Mouse (Mus musculus) thymus, postnatal 36 days (tissue): ENCODE measurements around the gene Usp10.

ENCODE experiments used
- DNase-seq, 2 experiments: peaks; one replicate each; pipeline ENCODE4 v3.0.0; 2022; ENCODE audit warnings: mixed read lengths in 2 of 2

Gene Usp10

GRCm38 (mm10) chr8:119916237-119916892 is 6.2 kb downstream of the Usp10 start:
- DNase-seq = no peak

DNA sequence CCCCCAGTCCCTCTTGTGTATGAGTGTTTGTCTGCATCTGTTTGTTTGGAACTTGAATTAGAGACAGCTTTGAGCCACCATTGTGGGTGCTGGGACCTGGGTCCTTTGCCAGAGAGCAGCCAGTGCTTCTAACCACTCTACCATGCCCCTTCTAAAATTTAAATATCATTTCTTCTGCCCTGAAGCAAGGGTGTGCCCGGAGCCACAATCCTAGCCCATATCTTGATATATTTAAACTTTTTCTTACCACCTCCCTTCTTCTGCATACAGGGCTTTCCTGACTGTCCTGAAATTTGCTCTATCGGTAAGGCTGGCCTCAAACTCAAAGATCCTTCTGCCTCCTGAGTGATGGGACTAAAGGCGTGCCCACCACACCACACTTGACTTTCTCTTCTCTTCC is 7.3 kb downstream of the Usp10 start:
- DNase-seq = no peak

DNA sequence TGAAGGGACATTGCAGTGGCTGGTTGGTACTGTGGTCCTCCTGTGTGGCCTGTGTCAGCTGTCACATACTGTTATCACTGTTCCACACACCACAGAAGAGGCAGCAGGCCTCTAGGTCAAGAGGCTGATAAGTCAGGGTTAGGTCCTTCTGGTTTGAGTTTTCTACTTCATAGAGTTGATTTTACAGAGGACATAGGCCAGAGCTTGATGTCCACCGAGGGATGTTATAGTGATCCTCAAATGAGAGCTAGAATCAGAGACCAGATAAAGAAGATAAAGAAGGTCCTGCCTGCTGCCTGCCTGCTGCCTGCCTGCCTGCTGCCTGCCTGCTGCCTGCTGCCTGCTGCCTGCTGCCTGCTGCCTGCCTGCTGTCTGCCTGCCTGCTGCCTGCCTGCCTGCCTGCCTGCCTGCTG is 8.0 kb downstream of the Usp10 start:
- no peak for DNase-seq

DNA sequence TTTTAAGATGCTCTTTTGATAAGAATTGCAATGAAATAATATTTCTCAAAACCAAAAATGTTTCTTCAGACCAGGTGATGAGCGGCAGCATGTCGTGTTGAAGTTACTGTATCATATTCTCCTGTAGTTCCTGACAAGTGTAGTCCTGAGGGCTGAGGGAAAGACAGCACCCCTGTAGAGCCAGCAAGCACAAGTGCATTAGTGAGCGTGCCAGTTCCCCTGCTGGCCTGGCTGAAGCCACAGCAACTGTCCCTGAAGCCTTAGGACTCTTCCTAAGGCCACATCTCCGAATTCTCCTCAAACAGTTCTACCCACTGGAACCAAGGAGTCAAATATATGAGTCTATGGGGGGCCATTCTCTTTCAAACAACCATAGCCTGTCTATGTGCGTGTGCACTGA is 13.1 kb downstream of the Usp10 start:
- no peak for DNase-seq

GRCm38 (mm10) chr8:119925428-119925827 is 15.3 kb downstream of the Usp10 start:
- no peak for DNase-seq

DNA sequence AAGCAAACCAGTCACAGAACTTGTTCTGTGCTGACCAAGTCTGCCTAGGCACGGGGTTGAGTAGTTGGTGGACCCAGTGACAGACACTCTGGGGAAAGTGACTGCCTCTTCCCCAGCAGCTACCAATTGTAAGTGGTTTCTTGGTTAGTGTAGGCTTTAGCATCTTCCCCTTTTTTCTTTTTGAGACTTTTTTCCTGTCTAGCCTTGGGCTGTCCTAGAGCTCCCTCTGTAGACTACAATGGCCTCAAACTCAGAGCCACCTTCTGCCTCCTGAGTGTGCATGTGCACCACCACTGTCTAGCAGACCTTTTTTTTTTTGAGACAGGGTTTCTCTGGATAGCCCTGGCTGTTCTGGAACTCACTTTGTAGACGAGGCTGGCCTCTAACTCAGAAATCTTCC is 16.3 kb downstream of the Usp10 start:
- DNase-seq = peak; percentile 27 to 48

DNA sequence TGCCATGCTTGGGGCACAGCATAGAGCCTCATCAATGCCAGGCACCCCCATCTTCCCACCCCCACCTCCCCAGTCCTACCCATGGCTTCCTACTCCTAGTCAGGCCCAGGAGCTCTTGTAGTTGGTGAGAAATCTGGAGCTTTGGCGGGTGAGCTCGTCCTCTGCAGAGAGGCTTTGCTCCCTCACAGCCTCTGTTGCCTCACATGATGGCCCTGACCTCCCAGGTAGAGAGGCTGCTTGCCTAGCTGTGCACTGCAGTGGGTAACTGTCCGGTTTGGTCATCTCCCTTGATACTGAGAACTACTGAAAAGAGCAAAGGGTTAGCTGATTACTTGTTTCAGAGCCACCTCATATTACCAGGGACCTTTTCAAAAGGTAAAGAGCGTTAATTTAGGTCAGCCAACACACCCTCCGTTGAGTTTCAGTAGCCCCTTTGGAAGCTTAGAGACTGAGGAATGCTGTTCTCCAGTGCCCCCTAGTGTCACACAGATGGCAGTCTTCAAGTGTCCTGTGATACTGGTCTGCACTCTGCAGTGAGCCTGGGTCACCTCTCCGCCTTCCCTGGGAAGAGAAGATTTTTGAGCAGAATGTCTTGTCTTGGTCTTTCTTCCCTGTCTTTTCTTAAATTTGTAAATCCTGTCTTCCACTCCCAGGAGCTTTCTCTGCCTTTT is 17.4 kb downstream of the Usp10 start:
- peak; percentile 23 to 27 for DNase-seq

DNA sequence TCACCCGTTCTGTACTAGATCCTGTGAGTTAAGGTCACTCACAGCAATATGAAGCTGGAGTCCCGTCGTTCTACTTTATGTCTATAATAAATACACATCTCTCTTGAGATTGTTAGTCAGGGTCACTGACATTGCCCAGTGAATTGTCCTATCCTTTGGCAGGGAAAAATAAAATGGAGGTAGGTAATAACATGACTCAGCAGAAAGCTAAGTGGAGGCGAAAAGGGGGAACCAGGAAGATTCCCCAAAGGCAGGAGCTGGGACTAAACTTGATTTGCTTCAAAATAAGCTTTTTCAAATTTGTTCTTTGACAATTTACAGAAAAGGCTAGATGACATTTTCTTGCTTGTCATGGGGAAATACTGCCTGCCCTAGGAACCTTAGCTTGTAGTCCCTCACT is 21.2 kb downstream of the Usp10 start:
- DNase-seq = no peak

- DNase-seq = no peak
These were observed 23.5 kb downstream of the Usp10 start for GRCm38 (mm10) chr8:119933681-119934080.

DNA sequence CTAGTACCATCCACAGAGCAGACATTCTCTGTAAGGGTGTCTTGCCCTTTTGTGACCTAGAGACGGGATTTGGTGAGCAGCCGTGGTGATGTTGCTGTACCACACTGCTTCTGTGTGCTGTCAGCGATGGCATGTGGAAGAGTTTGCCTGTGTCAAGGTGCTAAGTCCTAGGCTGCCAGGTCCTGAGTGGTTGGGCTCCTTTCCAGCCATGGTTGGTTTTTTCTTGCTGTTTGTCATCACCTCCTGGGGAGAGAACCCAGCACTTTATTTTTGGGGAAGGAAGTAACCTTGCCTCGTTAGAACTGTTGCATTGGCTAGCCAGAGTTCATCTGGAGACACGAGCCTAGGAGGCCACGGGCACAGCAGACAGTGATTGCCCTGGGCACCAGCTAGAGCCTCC is 25.4 kb downstream of the Usp10 start:
- no peak for DNase-seq

DNA sequence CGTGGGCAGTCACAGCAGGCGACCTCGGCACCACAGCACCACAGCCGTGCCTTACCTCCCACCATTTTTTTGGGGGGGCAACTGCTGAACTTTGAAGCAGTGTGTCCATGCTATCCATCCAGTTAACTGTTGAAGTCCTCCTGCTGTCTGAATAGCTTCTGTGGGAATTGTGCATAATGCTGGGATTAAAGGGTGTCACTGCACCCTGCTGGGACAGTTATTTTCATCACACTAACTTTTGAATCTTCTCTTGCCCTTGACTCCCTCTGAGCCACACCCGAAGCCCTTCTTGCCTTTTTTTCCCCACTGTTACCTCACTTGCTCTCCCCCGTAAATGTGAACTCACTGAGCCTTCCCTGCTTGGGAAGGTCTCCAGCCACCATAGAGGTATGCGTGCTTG is 28.3 kb downstream of the Usp10 start:
- no peak for DNase-seq

GRCm38 (mm10) chr8:119939336-119939735 is 29.2 kb downstream of the Usp10 start:
- no peak for DNase-seq

DNA sequence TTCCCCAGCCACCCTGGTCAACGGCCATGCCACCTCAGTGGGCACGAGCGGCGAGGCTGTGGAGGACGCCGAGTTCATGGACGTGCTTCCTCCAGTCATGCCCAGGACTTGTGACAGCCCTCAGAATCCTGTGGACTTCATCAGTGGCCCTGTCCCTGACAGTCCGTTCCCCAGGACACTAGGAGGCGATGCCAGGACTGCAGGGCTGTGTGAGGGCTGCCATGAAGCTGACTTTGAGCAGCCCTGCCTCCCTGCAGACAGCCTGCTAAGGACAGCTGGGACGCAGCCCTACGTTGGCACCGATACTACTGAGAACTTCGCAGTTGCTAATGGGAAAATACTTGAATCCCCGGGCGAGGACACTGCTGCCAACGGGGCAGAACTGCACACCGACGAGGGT is 31.3 kb downstream of the Usp10 start:
- no peak for DNase-seq

- DNase-seq = no peak
These were observed 33.5 kb downstream of the Usp10 start for GRCm38 (mm10) chr8:119943616-119944015.

DNA sequence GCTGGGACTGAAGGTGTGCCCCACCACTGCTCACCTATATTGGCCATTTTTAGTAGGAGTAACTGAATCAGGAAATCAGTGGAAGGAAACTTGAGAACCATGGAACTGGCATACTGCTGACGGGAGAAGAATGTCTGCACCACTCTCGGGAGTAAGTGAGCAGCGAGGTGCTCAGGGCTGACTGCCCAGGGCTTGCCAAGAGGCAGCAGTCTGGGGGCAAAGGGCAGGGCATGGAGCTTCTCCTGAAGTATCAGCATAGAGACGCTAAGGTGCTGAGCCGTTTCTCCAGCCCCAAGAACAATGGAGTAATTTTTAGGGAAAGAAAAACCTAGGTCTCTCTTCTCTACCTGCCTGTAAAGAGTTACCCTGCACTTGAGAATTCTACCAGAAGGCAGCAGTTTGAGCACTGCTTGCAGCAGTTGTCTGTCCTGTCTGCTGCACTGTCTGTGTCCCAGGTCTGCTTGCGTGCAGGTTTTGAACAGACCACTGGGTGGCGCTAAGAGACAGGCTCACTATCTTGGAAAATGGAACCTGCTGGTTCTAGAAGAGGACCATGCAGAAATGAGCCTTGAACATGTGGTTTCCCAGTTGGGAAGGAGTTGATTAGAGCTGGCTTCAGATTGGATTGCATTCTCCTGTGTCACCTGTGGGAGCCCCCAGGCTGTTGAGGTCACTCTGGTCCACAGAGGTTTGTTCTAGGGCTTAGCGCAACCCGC is 34.1 kb downstream of the Usp10 start:
- peak; percentile 66 to 74 for DNase-seq

DNA sequence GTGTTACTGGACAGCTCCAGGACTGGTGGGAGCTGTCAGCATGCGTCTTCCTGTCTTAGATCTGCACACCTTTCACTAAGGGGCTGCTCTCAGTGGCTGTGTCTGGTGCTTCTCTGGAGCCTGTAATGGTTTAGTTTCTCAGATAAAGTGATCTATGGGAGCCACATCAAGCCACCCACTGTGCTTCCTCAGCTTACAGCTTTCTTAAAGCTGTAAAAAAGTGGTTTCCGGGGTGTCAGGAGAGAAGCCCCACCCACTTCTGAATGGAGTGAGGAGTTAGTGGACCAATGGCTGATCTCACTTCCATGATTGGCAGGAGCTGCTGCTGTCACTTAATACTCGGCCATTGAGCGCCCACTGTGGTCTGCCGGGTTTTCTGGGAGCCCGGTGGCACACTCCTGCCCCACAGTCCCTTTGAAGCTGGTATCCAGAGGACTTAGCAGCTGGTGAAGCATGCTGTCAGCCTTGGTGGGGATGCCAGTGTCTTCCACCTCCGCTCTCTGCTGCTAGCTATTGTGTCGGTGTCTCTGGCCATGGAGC is 36.2 kb downstream of the Usp10 start:
- peak; percentile 24 to 29 for DNase-seq

DNA sequence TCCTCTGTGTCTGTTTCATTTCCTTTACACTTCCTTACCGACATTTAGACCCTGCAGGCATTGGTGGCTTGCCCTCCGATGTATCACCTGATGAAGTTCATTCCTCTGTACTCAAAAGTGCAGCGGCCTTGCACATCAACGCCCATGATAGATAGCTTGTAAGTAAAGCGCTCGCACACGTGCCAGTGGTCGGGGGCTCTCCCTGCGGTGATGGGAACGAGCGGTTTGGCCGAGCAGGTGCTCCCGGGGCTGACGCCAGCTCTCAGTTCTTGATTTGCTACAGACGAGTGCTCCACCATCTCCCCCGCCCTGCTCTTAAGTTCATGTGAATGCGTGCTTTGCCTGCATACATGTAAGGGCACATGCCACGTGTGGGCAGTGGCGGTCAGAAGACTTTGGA is 37.5 kb downstream of the Usp10 start:
- DNase-seq = no peak

DNA sequence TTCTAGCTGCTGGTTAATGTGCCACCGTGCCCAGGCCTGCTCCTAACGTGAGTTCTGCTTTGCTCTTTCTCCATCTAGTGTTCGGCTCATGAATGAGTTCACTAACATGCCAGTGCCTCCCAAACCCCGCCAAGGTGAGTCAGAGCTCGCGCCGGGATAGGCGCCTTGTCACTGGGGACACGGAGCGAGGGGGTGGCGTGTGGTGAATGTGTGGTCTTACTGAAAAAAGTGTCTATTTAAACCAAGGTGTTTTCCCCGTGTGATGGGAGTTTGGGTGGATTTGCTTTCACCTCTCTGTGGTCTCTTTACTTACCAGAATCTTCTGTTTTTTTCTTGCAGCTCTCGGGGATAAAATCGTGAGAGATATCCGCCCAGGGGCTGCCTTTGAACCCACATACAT is 38.2 kb downstream of the Usp10 start:
- DNase-seq = no peak

DNA sequence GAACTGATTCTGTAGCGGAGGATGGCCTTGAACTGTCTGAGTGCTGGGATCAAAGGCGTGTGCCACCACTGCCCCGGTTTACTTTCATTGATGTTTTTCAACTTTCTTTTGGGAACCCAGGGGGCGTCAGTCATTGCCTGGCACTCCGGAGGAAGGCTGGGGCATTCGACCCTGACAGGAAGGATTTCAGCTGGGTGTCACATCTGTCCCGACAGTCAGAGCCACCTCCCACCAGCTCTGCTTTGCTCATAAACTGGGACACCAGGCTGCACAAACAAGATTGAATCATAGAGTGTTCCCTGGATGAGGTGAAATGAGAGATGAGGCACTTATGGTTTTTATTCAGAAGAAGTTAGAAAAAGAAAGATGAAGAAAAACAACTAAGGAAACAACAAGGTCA is 42.1 kb downstream of the Usp10 start:
- no peak for DNase-seq

DNA sequence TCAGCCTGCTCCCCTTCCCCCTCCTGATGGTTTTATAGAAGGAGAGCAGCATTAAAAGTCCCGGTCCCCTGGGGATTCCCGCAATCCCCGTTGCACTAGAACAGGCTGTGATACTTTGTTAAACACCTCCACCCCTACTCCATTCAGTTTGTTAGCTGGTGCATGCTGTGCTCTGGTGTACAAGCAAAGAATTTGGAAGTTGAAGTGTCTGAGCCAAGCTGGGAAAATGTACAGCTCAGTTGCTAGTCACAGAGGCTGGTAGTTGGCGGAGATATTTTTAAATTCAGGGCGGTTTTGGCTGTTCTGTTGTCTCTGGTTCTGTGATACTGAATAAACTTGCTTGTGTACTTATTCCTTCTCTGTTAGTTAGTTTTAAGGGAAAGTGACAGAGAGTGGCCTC is 42.6 kb downstream of the Usp10 start:
- no peak for DNase-seq

- no peak for DNase-seq
These were observed 45.2 kb downstream of the Usp10 start for GRCm38 (mm10) chr8:119955333-119955732.

DNA sequence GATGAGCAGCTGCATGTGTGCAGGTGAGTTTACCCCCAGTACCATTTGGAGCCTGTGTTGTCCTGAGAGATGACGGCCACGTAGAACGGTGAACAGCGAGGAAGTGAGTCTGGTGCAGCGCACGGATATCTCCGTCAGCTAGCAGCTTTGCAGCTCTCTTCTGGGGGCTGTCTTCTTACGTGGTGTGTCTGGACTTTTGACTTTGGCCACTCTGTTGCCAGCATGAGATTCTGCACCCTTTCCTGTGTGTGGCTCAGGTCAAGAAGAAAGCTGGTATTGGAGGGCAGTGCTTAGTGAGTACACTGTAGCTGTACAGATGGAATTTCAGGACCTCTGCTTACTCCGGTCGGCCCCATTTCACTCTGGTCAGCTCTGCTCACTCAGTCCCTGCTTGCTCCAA is 47.9 kb downstream of the Usp10 start:
- DNase-seq = no peak

DNA sequence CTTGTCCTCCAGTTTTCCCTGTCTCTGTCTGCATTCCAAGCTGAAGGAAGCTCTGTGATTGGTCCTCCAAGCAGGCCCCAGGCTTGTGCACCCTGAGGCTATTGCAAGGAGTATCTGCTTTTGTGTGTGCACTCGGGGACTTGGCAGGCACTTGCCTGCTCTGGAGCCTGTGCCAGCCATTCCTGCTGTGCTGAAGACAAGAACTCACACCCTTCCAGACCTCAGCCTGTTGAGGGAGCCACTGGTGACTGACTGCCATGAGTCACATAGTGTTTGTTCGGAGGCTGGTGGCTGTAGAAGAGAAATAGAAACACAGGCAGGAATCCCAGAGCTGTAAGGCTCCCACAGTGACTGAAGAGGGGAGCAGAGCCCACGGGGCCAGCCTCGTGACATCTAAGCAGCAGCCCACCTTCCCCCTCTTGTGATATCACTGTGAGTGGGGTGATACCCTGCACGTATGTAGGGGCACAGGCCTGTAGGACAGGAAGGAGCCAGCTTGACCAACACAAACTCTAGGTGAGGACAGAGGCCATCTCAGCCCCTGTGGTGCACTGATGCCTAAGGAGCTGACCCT is 50.5 kb downstream of the Usp10 start:
- no peak for DNase-seq

GRCm38 (mm10) chr8:119964859-119965258 is 54.7 kb downstream of the Usp10 start:
- no peak for DNase-seq
